Mouse (Mus musculus) forebrain, postnatal 0 days (tissue): ENCODE measurements around the gene Zbtb14. TPM values are rescaled to one million over a fixed set of nuclear protein-coding genes. Genes with fewer than 3 reads are reported as not detected.
A peak's percentile ranks its signal among the peaks of the same experiment; 100 is the strongest.

Experiments
- ATAC-seq: fragments of 200-750 bp; cut with Nextera tagmentation; 2 replicates; pipeline ENCODE4 v1.8.0; 2017; ENCODE audit warnings: mild to moderate bottlenecking, moderate library complexity
- DNase-seq: peaks from one replicate; pipeline ENCODE4 v3.0.0-alpha.2; 2015
- H3K27ac ChIP-seq: fragments of 300-500 bp; sonication (generic); 2 replicates; pipeline ENCODE4 v1.5.1; 2014; ENCODE audit warnings: low read depth, mild to moderate bottlenecking, antibody characterized with exemption, low read length, moderate library complexity, mixed read lengths
- H3K27me3 ChIP-seq: fragments of 300-500 bp; sonication (generic); 2 replicates; pipeline ENCODE4 v1.6.1; 2014; ENCODE audit warnings: mild to moderate bottlenecking, low read length, mixed read lengths; ENCODE audit not compliant: insufficient read depth
- H3K36me3 ChIP-seq: fragments of 300-500 bp; sonication (generic); 2 replicates; pipeline ENCODE4 v1.6.1; 2014; ENCODE audit warnings: mild to moderate bottlenecking, moderate library complexity; ENCODE audit not compliant: insufficient read depth
- H3K4me1 ChIP-seq: fragments of 300-500 bp; sonication (generic); 2 replicates; pipeline ENCODE4 v1.6.1; 2014; ENCODE audit warnings: antibody characterized with exemption; ENCODE audit not compliant: insufficient read depth
- H3K4me2 ChIP-seq: fragments of 300-500 bp; sonication (generic); 2 replicates; pipeline ENCODE4 v1.6.1; 2014; ENCODE audit warnings: low read depth, mild to moderate bottlenecking, moderate library complexity
- H3K4me3 ChIP-seq: fragments of 300-500 bp; sonication (generic); 2 replicates; pipeline ENCODE4 v1.5.1; 2014; ENCODE audit warnings: low read depth, low read length, mixed read lengths
- H3K9ac ChIP-seq: fragments of 300-500 bp; sonication (generic); 2 replicates; pipeline ENCODE4 v1.6.1; 2014; ENCODE audit warnings: mild to moderate bottlenecking
- H3K9me3 ChIP-seq: fragments of 300-500 bp; sonication (generic); 2 replicates; pipeline ENCODE4 v1.6.1; 2016; ENCODE audit warnings: low read length
- CTCF ChIP-seq: sonication (generic); IDR thresholded peaks from 2 replicates; pipeline ENCODE4 v1.5.1; 2016; ENCODE audit warnings: antibody characterized with exemption, control low read depth, low read depth
- WGBS: fragments of 180-500 bp; shearing (Covaris S2); extraction: QIAGEN DNeasy Blood & Tissue Kit; methylation state at CpG from one replicate; pipeline ENCODE4 v1.1.7; 2014; 5-methylcytosine and 5-hydroxymethylcytosine counted together
- polyA plus RNA-seq: library from polyadenylated mRNA; unstranded; fragments of >200 nt; fragmentation: Nextera tagmentation; extraction: Ambion mirVana; gene quantifications from 2 replicates; pipeline ENCODE4 v1.2.1, GENCODE M21; 2015
- total RNA-seq: library from RNA; depleted of rRNA; stranded (reverse); fragments of >200 nt; gene quantifications from 2 replicates; pipeline ENCODE4 v1.2.3, GENCODE M21; 2014; rRNA removed

Gene Zbtb14
- total and polyA plus RNA-seq, 2 experiments from 2014 or later, result 23.2 to 37.1 TPM

- peak; percentile 43 for ATAC-seq
- peak overlapping the region; percentile 56 for H3K4me3 ChIP-seq
- H3K27ac ChIP-seq, result no peak overlapping the region
- peak overlapping the region; percentile 94 for H3K4me2 ChIP-seq
- no peaks in the 10 kb centered on the region for H3K4me1 ChIP-seq
- no peaks in the 10 kb centered on the region for H3K36me3 ChIP-seq
- H3K27me3 ChIP-seq, result peaks cover 36% of the 10 kb centered on the region
- H3K9me3 ChIP-seq, result no peaks in the 10 kb centered on the region
- peak overlapping the region; percentile 47 for H3K9ac ChIP-seq
- TF ChIP-seq CTCF, result no peak
- WGBS, result under 1% methylated on average over 52 of the region's 52 CpGs
- DNase-seq, result peak; percentile 37
These were observed 57.0 kb downstream of the Zbtb14 start for GRCm38 (mm10) chr17:69439571-69440480.

Other genes starting within 250 kb of the Zbtb14 start
- 0.10 and 0.92 TPM in 2 replicates for gene Akain1, start 56.3 kb downstream of the Zbtb14 start, total RNA-seq
- 0.64 and 0.65 TPM in 2 replicates for gene Akain1, start 56.3 kb downstream of the Zbtb14 start, polyA plus RNA-seq